Mouse (Mus musculus) E14TG2a.4 (cell line): Measurements from ENCODE around the gene Ddx19a.
"Not testable (repeated sequence)": the region's sequence is repeated elsewhere in the genome, so short reads cannot be mapped to it uniquely, and the experiment has no call there.

Experiments
- CTCF ChIP-seq: conservative IDR thresholded peaks from 2 replicates; pipeline ENCODE4 v1.5.1; 2014; ENCODE audit warnings: low read length
- NANOG ChIP-seq: IDR thresholded peaks from 2 replicates; pipeline ENCODE4 v1.6.1; 2014; ENCODE audit warnings: borderline replicate concordance, low read length, mixed read lengths
- POU5F1 ChIP-seq: IDR thresholded peaks from 2 replicates; pipeline ENCODE4 v1.6.1; 2014; ENCODE audit warnings: low read length, borderline replicate concordance

- not testable (repeated sequence) for TF ChIP-seq CTCF, NANOG, POU5F1
Measured at GRCm38 (mm10) chr8:110976532-110976931, 21.1 kb downstream of the Ddx19a start.
